Mouse (Mus musculus): ENCODE results near the gene Cacnb1.

GRCm38 (mm10) chr11:98018222-98018621, 4.6 kb downstream of the Cacnb1 start:
- TF ChIP-seq CTCF (IDR thresholded peaks at IDR 0.05) (no peak), EP300 (IDR thresholded peaks at IDR 0.05) (no peak)
